Mouse (Mus musculus): ENCODE measurements at regions not wholly inside any gene's neighbourhood (a gene's known extent, or its start where the extent isn't known, plus 50 kb on each side); places are given as distances from the start of the nearest gene placed in this dataset.

GRCm38 (mm10) chr10:37416321-37416720 is 277.6 kb upstream of the Marcks start:
- H3K27ac ChIP-seq (ENCODE audit: insufficient read depth, low read depth) = no peak overlapping the region

GRCm38 (mm10) chr10:37412401-37412800 is 273.7 kb upstream of the Marcks start:
- dilution Hi-C loops (cut with MboI; ENCODE audit: extremely low pct_ligation_motif_present, extremely low pct_unique_long_range_greater_than_20kb, low sequenced_read_pairs) = no loop called here

More at GRCm38 (mm10) chr10:37416321-37416720, 277.6 kb upstream of the Marcks start:
- H3K4me1 ChIP-seq (ENCODE audit: control insufficient read depth in 1 of 2, insufficient read depth in 2 of 2) = no peaks in the 10 kb centered on the region
- no peaks in the 10 kb centered on the region for H3K27me3 ChIP-seq (replicated peaks)
- TF ChIP-seq KAT2A (IDR thresholded peaks at IDR 0.05; ENCODE audit: insufficient replicate concordance, low read length) (no peak), NELFE (IDR thresholded peaks at IDR 0.05; ENCODE audit: low read depth, low read length) (no peak), MXI1 (IDR thresholded peaks at IDR 0.05; ENCODE audit: low read depth, low read length) (no peak), SMC3 (IDR thresholded peaks at IDR 0.05; ENCODE audit: low read depth, low read length) (no peak), IRF4 (IDR thresholded peaks at IDR 0.05; ENCODE audit: low read depth, low read length) (no peak), RCOR1 (conservative IDR thresholded peaks at IDR 0.05; ENCODE audit: low read depth, low read length) (no peak), EP300 (IDR thresholded peaks at IDR 0.05; ENCODE audit: low read length) (no peak), USF1 (IDR thresholded peaks at IDR 0.05; ENCODE audit: low read depth, low read length) (no peak), MAX (IDR thresholded peaks at IDR 0.05; ENCODE audit: low read length) (no peak), ZC3H11A (IDR thresholded peaks at IDR 0.05; ENCODE audit: low read depth, low read length) (no peak), POLR2A (IDR thresholded peaks at IDR 0.05; ENCODE audit: low read depth, low read length) (no peak), PAX5 (IDR thresholded peaks at IDR 0.05; ENCODE audit: low read length) (no peak), SIN3A (IDR thresholded peaks at IDR 0.05; ENCODE audit: low read length) (no peak), CHD2 (IDR thresholded peaks at IDR 0.05; ENCODE audit: low read length) (no peak), ZNF384 (IDR thresholded peaks at IDR 0.05; ENCODE audit: low read depth, low read length) (no peak), BHLHE40 (IDR thresholded peaks at IDR 0.05; ENCODE audit: low read depth, low read length) (no peak), ZKSCAN1 (IDR thresholded peaks at IDR 0.05; ENCODE audit: borderline replicate concordance, low read depth, low read length) (no peak)
- H3K4me2 ChIP-seq (ENCODE audit: insufficient read depth, low read depth, poor library complexity, severe bottlenecking) = no peak overlapping the region
- no peaks in the 10 kb centered on the region for H3K9me3 ChIP-seq (replicated peaks; ENCODE audit: low read length)
- no peaks in the 10 kb centered on the region for H3K79me2 ChIP-seq (replicated peaks; ENCODE audit: control insufficient read depth, extremely low read depth, insufficient read depth, poor library complexity, severe bottlenecking)
- H3K9ac ChIP-seq (ENCODE audit: insufficient read depth, low read depth) = no peak overlapping the region
- no peaks in the 10 kb centered on the region for H3K36me3 ChIP-seq (replicated peaks in 1 of 2; ENCODE audit: control insufficient read depth in 1 of 2, insufficient read depth in 1 of 2, low read length in 1 of 2)
- H3K4me3 ChIP-seq (replicated peaks in 1 of 3; ENCODE audit: low read depth in 2 of 3, low read length in 2 of 3, poor library complexity in 1 of 3) = no peak overlapping the region
- no peak for DNase-seq (ENCODE audit: extremely low read depth)
- dilution Hi-C loops (cut with MboI; ENCODE audit: extremely low pct_ligation_motif_present, extremely low pct_unique_long_range_greater_than_20kb, low sequenced_read_pairs) (no loop called here), in situ Hi-C loops (cut with MboI; ENCODE audit: low pct_ligation_motif_present, low pct_unique_long_range_greater_than_20kb, low sequenced_read_pairs) (no loop called here)

More at GRCm38 (mm10) chr10:37412401-37412800, 273.7 kb upstream of the Marcks start:
- no peaks in the 10 kb centered on the region for H3K9me3 ChIP-seq (replicated peaks; ENCODE audit: low read length)
- no peak overlapping the region for H3K4me2 ChIP-seq (ENCODE audit: insufficient read depth, low read depth, poor library complexity, severe bottlenecking)
- H3K4me1 ChIP-seq (ENCODE audit: control insufficient read depth in 1 of 2, insufficient read depth in 2 of 2) = no peaks in the 10 kb centered on the region
- no peaks in the 10 kb centered on the region for H3K36me3 ChIP-seq (replicated peaks in 1 of 2; ENCODE audit: control insufficient read depth in 1 of 2, insufficient read depth in 1 of 2, low read length in 1 of 2)
- no peaks in the 10 kb centered on the region for H3K79me2 ChIP-seq (replicated peaks; ENCODE audit: control insufficient read depth, extremely low read depth, insufficient read depth, poor library complexity, severe bottlenecking)
- no peaks in the 10 kb centered on the region for H3K27me3 ChIP-seq (replicated peaks)
- no peak for DNase-seq (ENCODE audit: extremely low read depth)
- TF ChIP-seq USF2 (conservative IDR thresholded peaks at IDR 0.05; ENCODE audit: low read depth, low read length) = no peak
- TF ChIP-seq CHD2 (IDR thresholded peaks at IDR 0.05; ENCODE audit: low read length) = no peak
- TF ChIP-seq EP300 (IDR thresholded peaks at IDR 0.05; ENCODE audit: low read length) = no peak
- no peak for TF ChIP-seq JUND (conservative IDR thresholded peaks at IDR 0.05; ENCODE audit: low read depth, low read length)
- TF ChIP-seq NELFE (IDR thresholded peaks at IDR 0.05; ENCODE audit: low read depth, low read length) = no peak
- TF ChIP-seq MEF2A (IDR thresholded peaks at IDR 0.05; ENCODE audit: borderline replicate concordance, low read depth, low read length) = no peak
- TF ChIP-seq JUN (IDR thresholded peaks at IDR 0.05; ENCODE audit: insufficient read depth, low read depth, low read length) = no peak
- TF ChIP-seq MYC (IDR thresholded peaks at IDR 0.05; ENCODE audit: low read depth, low read length) = no peak
- TF ChIP-seq ELF1 (IDR thresholded peaks at IDR 0.05; ENCODE audit: low read depth, low read length) = no peak
- no peak for TF ChIP-seq TBP (conservative IDR thresholded peaks at IDR 0.05; ENCODE audit: low read depth, low read length)
- no peak for TF ChIP-seq IRF4 (IDR thresholded peaks at IDR 0.05; ENCODE audit: low read depth, low read length)
- no peak for TF ChIP-seq HCFC1 (IDR thresholded peaks at IDR 0.05; ENCODE audit: low read depth, low read length)
- no peak for TF ChIP-seq NRF1 (IDR thresholded peaks at IDR 0.05; ENCODE audit: low read depth, low read length)
- TF ChIP-seq MXI1 (IDR thresholded peaks at IDR 0.05; ENCODE audit: low read depth, low read length) = no peak
- H3K27ac ChIP-seq (ENCODE audit: insufficient read depth, low read depth) = no peak overlapping the region
- in situ Hi-C loops (cut with MboI; ENCODE audit: low pct_ligation_motif_present, low pct_unique_long_range_greater_than_20kb, low sequenced_read_pairs) = no loop called here
- no peak overlapping the region for H3K9ac ChIP-seq (ENCODE audit: insufficient read depth, low read depth)
- no peak overlapping the region for H3K4me3 ChIP-seq (replicated peaks in 1 of 3; ENCODE audit: low read depth in 2 of 3, low read length in 2 of 3, poor library complexity in 1 of 3)

Measured in CH12.LX (cell line).